Mouse (Mus musculus) neural tube, embryonic 11.5 days (tissue): ENCODE results near the gene Sf3a2. TPM values are rescaled to one million over a fixed set of nuclear protein-coding genes. Genes with fewer than 3 reads are reported as not detected.

ENCODE experiments used
- microRNA counts: library from miRNA; unstranded; fragments of <30 nt; microRNA quantifications from one replicate; lab custom pipeline; 2015
- microRNA-seq: library from miRNA; unstranded; fragments of <30 nt; microRNA quantifications from one replicate; pipeline ENCODE4, GENCODE M21; 2016
- polyA plus RNA-seq: library from polyadenylated mRNA; unstranded; fragments of >200 nt; fragmentation: Nextera tagmentation; extraction: Ambion mirVana; gene quantifications from 2 replicates; pipeline ENCODE4 v1.2.1, GENCODE M21; 2014

Sf3a2 gene
- polyA plus RNA-seq, 1 experiment from 2014 or later = 96.6 TPM

MicroRNA genes within 50 kb of the gene (microRNA counts, 519-probe panel; counts per million panel counts)
- microRNA mmu-miR-1982 (lab: Ali Mortazavi, UCI) = 171 counts per million, percentile 57 among the panel's probes with 10 or more counts

Small RNAs within 50 kb of the gene (microRNA-seq; reads per million reads assigned to microRNA genes)
- gene Mir1982 = 3.6 reads per million, percentile 7 among the genes with 10 or more reads in this experiment

Other genes with a start within 250 kb of the Sf3a2 start
- gene Rexo1, start 236.6 kb upstream of the Sf3a2 start, polyA plus RNA-seq = 30.7 and 31.4 TPM in 2 replicates
- gene Klf16, start 220.9 kb upstream of the Sf3a2 start, polyA plus RNA-seq = 4.5 and 5.5 TPM in 2 replicates
- gene Abhd17a, start 207.9 kb upstream of the Sf3a2 start, polyA plus RNA-seq = 119 and 120 TPM in 2 replicates
- 72.1 and 77.7 TPM in 2 replicates for gene Scamp4, start 195.3 kb upstream of the Sf3a2 start, polyA plus RNA-seq
- gene Adat3, start 195.3 kb upstream of the Sf3a2 start, polyA plus RNA-seq = 8.0 and 10.9 TPM in 2 replicates
- 2.4 and 3.1 TPM in 2 replicates for gene Gm49322, start 192.2 kb upstream of the Sf3a2 start, polyA plus RNA-seq
- gene Csnk1g2, start 175.4 kb upstream of the Sf3a2 start, polyA plus RNA-seq = 117 TPM in 2 replicates
- 71.1 and 78.8 TPM in 2 replicates for gene Btbd2, start 141.1 kb upstream of the Sf3a2 start, polyA plus RNA-seq
- 79.5 and 85.5 TPM in 2 replicates for gene Mknk2, start 120.1 kb upstream of the Sf3a2 start, polyA plus RNA-seq
- gene Mob3a, start 96.2 kb upstream of the Sf3a2 start, polyA plus RNA-seq = 58.9 and 60.3 TPM in 2 replicates
- gene Izumo4, start 96.0 kb upstream of the Sf3a2 start, polyA plus RNA-seq = 10.6 and 11.5 TPM in 2 replicates
- gene Ap3d1, start 55.9 kb upstream of the Sf3a2 start, polyA plus RNA-seq = 69.3 and 79.1 TPM in 2 replicates
- gene Dot1l, start 43.0 kb upstream of the Sf3a2 start, polyA plus RNA-seq = 23.9 and 24.3 TPM in 2 replicates
- 150 and 153 TPM in 2 replicates for gene Plekhj1, start 428 bp downstream of the Sf3a2 start, polyA plus RNA-seq
- not detected in 2 replicates for gene Amh, start 7.0 kb downstream of the Sf3a2 start, polyA plus RNA-seq
- 1.6 and 1.9 TPM in 2 replicates for gene Jsrp1, start 15.3 kb downstream of the Sf3a2 start, polyA plus RNA-seq
- gene Oaz1, start 28.5 kb downstream of the Sf3a2 start, polyA plus RNA-seq = 1,810 and 1,847 TPM in 2 replicates
- 0.40 and 0.66 TPM in 2 replicates for gene Lingo3, start 45.8 kb downstream of the Sf3a2 start, polyA plus RNA-seq
- 305 and 307 TPM in 2 replicates for gene Lsm7, start 57.0 kb downstream of the Sf3a2 start, polyA plus RNA-seq
- 31.2 and 34.2 TPM in 2 replicates for gene Sppl2b, start 57.1 kb downstream of the Sf3a2 start, polyA plus RNA-seq
- 0.08 and 0.11 TPM in 2 replicates for gene Tmprss9, start 73.7 kb downstream of the Sf3a2 start, polyA plus RNA-seq
- 312 and 323 TPM in 2 replicates for gene Timm13, start 102.8 kb downstream of the Sf3a2 start, polyA plus RNA-seq
- gene Lmnb2, start 120.0 kb downstream of the Sf3a2 start, polyA plus RNA-seq = 23.0 and 27.9 TPM in 2 replicates
- gene Gadd45b, start 131.9 kb downstream of the Sf3a2 start, polyA plus RNA-seq = 7.9 and 8.5 TPM in 2 replicates
- 8.1 and 9.4 TPM in 2 replicates for gene Gng7, start 216.7 kb downstream of the Sf3a2 start, polyA plus RNA-seq
- 4.2 and 4.7 TPM in 2 replicates for gene Diras1, start 227.5 kb downstream of the Sf3a2 start, polyA plus RNA-seq
- 13.3 and 14.5 TPM in 2 replicates for gene Slc39a3, start 239.2 kb downstream of the Sf3a2 start, polyA plus RNA-seq